Mouse (Mus musculus) cerebellum, adult 2 months (tissue): Measurements from ENCODE around the gene Moxd1. TPM values are rescaled to one million over a fixed set of nuclear protein-coding genes. Genes with fewer than 3 reads are reported as not detected.

Source experiments
- DNase-seq, 2 experiments: peaks; one replicate each; pipeline ENCODE4 v3.0.0; 2021
- H3K27ac ChIP-seq: fragments of 200-500 bp; 2 replicates; pipeline ENCODE4 v1.5.1; 2012; ENCODE audit warnings: low read length, control low read depth, inconsistent platforms; ENCODE audit not compliant: insufficient read depth
- H3K27me3 ChIP-seq: fragments of 200-500 bp; 2 replicates; pipeline ENCODE4 v1.6.1; 2012; ENCODE audit warnings: inconsistent platforms, mild to moderate bottlenecking, low read length, moderate library complexity; ENCODE audit not compliant: control insufficient read depth, insufficient read depth
- H3K4me1 ChIP-seq: fragments of 200-500 bp; 2 replicates; pipeline ENCODE4 v1.6.1; 2011; ENCODE audit warnings: low read length; ENCODE audit not compliant: control insufficient read depth, insufficient read depth
- H3K4me3 ChIP-seq: fragments of 200-500 bp; replicated peaks from 2 replicates; pipeline ENCODE3; 2011; ENCODE audit warnings: mild to moderate bottlenecking, low read depth, low read length, control low read depth; ENCODE audit not compliant: insufficient read depth
- CTCF ChIP-seq: fragments of 200-500 bp; IDR thresholded peaks from 2 replicates; pipeline ENCODE4 v1.5.1; 2011; ENCODE audit warnings: low read depth, mild to moderate bottlenecking, control low read depth, low read length, moderate library complexity, borderline replicate concordance; ENCODE audit not compliant: insufficient read depth
- POLR2A ChIP-seq: fragments of 200-500 bp; IDR thresholded peaks from 2 replicates; pipeline ENCODE4 v1.6.1; 2011; ENCODE audit warnings: low read length, control low read depth, borderline replicate concordance; ENCODE audit not compliant: insufficient read depth
- WGBS: fragments of 180-500 bp; shearing (Covaris S2); methylation state at CpG from one replicate; pipeline ENCODE4 v1.1.7; 2018; 5-methylcytosine and 5-hydroxymethylcytosine counted together
- polyA plus RNA-seq: library from polyadenylated mRNA; depleted of rRNA; stranded (reverse); fragments of >200 nt; gene quantifications from 2 replicates; pipeline ENCODE4 v1.2.3, GENCODE M21; 2012; rRNA removed

The Moxd1 gene
- 1.7 and 3.5 TPM in 2 replicates for polyA plus RNA-seq

DNA sequence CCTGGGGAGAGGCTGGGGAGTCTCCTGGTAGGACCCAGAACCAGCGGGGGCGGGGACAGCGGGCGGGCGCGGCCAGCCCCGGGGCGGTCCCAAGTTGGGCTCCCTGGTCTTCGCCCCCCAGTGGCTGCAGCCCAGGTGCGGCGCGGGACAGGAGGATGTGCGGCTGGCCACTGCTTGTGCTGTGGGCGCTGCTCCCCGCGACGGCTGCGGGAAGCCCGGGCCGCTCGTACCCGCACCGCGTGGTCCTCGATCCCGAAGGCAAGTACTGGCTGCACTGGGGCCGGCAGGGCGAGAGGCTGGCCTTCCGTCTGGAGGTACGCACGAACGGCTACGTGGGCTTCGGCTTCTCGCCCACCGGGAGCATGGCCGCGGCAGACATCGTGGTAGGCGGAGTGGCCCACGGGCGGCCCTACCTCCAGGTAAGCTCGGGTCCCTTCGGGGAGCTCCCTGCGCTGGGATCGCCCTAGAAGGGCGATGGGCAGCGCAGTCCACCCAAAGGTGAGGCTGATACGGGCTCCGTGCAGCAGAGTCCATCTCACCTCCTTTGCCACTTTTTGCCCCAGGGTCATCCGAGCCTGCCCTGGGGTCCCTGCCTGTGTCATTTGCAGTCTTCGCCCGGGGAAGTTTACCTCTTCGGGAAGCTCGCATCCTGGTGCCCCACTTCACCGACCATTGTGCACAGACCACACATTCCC, at the start of gene Moxd1:
Gene Moxd1, plus strand, starts transcription at position 69 of the 695 bp plus-strand sequence.
- DNase-seq, result no peak
- WGBS, result 6% methylated on average over 56 of the region's 56 CpGs
- Histone ChIP-seq H3K4me1 (no peaks in the 10 kb centered on the region), H3K4me3 (no peak within 1 kb of the TSS), H3K27me3 (no peaks in the 10 kb centered on the region; the same call in 1 of the 2 replicates), H3K27ac (no peak within 1 kb of the TSS)
- TF ChIP-seq POLR2A (no peak), CTCF (no peak)

DNA sequence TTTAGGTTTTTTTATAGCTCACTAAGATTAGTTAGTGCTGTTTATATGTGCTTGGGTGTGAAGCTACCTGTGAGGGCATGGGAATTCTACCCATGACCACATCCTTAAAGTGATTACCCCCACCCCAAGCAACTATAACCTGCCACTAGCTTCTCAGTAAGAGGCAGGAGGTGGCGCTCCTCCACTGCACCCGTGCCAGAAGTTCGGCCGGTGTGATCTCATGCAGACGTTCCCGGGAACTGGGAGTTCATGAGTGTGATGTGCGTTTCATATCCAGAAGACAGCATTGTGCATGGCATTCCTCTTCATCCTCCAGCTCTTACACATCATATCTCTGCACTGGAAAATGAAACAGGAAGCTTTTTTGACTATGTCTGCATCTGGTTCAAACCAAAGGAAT, 32.9 kb upstream of the Moxd1 start:
- no peak overlapping the region for H3K4me3 ChIP-seq
- no peaks in the 10 kb centered on the region for H3K27me3 ChIP-seq
- H3K4me1 ChIP-seq, result no peaks in the 10 kb centered on the region
- no peak overlapping the region for H3K27ac ChIP-seq
- WGBS, result 36% methylated on average over 7 of the region's 7 CpGs
- DNase-seq, result no peak
- TF ChIP-seq CTCF (no peak), POLR2A (no peak)

DNA sequence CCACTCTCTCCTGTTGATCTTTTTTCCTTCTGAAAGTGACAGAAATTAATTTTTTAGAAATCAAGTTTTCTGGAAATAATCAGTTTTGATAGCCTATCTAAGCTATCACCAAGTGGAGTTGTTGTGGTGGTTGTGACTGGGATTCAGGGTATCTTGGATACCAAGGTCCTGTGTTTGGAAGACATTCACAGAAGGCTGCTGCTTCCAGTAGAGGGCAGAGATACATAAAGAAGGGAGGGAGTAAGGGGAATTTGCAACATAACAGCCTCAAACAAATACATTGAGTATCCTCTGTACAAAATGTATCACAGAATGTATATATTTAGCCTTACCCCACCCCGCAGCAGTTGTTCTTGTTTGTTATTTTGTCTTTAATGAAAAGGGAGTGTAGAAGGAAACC, 31.3 kb upstream of the Moxd1 start:
- H3K27ac ChIP-seq, result no peak overlapping the region
- no peaks in the 10 kb centered on the region for H3K27me3 ChIP-seq
- no peak for DNase-seq
- TF ChIP-seq POLR2A (no peak), CTCF (no peak)
- 77% methylated on average over 1 of the region's 1 CpGs for WGBS
- H3K4me1 ChIP-seq, result no peaks in the 10 kb centered on the region
- no peak overlapping the region for H3K4me3 ChIP-seq

DNA sequence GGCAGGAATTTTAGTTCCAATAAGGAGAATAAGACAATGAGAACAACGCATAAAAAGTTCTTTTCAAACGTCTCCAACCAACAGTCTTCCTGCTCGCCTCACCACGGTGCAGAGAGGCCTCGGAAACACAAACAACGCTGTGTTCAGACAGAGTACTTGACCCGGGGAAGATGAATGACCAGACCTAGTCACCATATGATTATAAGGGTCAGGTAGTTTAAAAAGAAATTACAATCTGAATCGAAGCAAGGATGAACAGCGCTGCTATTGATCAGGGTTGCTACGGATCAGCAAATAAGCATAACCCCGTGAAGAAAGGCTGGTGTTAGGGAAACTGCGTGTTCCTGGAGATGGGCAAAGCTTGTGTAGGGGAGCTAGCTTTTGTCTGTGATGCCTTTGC, 24.0 kb upstream of the Moxd1 start:
- WGBS, result 26% methylated on average over 12 of the region's 12 CpGs
- Histone ChIP-seq H3K4me1 (no peaks in the 10 kb centered on the region), H3K4me3 (no peak overlapping the region), H3K27ac (no peak overlapping the region), H3K27me3 (no peaks in the 10 kb centered on the region)
- no peak for DNase-seq
- TF ChIP-seq POLR2A (no peak), CTCF (no peak)

DNA sequence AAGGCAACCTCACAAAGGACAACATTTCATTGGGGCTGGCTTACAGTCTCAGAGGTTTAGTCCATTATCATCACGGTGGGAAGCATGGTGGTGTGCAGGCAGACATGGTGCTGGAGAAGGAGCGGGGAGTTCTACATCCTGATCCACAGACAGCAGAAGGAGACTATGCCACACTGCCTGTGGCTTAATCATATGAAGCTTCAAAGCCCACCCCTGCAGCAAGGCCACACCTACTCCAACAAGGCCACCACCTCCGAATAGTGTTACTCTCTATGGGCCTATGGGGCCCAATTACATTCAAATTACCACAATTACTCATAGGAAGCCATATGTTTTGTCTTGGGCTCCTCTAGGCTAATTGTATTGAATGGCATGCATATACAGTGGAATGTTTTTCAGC, 23.2 kb upstream of the Moxd1 start:
- DNase-seq, result no peak
- H3K4me1 ChIP-seq, result no peaks in the 10 kb centered on the region
- WGBS, result 80% methylated on average over 3 of the region's 3 CpGs
- no peak overlapping the region for H3K27ac ChIP-seq
- TF ChIP-seq POLR2A (no peak), CTCF (no peak)
- no peaks in the 10 kb centered on the region for H3K27me3 ChIP-seq
- H3K4me3 ChIP-seq, result no peak overlapping the region

DNA sequence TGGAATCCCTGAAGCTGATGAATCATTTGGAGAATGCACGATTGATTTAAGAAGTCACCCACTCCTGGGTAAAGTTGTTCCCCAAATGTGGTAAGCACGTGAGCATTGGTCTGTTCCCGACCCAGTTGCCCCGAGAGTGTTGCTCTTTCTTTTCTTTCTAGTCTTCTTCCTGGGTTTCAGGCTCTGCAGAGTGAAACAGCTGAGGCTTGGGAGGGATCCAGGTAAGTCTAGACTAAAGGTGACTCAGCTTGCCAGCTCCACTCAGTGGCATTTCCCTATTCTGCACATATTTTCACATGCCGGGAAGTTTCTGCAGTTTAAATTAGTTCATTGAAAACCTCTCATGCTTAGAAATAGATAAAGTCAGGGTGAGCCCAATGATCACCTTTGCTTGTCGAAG, 13.2 kb upstream of the Moxd1 start:
- no peak overlapping the region for H3K27ac ChIP-seq
- DNase-seq, result no peak
- H3K27me3 ChIP-seq, result no peaks in the 10 kb centered on the region
- no peak overlapping the region for H3K4me3 ChIP-seq
- 87% methylated on average over 6 of the region's 6 CpGs for WGBS
- TF ChIP-seq POLR2A (no peak), CTCF (no peak)
- H3K4me1 ChIP-seq, result no peaks in the 10 kb centered on the region

DNA sequence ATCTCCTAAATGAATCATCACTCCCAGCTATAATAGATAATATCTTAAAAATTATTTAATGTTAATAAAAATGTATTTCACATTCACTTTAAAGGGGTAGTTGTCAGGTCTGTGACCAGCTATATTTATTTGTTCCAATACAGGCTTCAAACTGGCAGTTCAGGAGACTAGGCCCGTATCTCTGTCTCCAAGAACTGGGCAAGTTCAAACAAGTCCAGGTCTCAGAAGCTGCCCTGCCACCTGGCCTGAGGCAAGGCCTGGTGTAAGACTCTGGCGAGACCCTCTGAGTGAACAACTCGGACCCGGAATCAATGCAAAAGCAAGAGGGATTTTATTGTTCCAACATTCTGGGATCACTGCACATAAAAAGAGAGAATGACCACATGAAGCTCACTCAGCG, 10.0 kb upstream of the Moxd1 start:
- Histone ChIP-seq H3K27me3 (no peaks in the 10 kb centered on the region), H3K4me3 (no peak overlapping the region), H3K27ac (no peak overlapping the region), H3K4me1 (no peaks in the 10 kb centered on the region)
- no peak for DNase-seq
- TF ChIP-seq CTCF (no peak), POLR2A (no peak)
- WGBS, result 67% methylated on average over 5 of the region's 5 CpGs

DNA sequence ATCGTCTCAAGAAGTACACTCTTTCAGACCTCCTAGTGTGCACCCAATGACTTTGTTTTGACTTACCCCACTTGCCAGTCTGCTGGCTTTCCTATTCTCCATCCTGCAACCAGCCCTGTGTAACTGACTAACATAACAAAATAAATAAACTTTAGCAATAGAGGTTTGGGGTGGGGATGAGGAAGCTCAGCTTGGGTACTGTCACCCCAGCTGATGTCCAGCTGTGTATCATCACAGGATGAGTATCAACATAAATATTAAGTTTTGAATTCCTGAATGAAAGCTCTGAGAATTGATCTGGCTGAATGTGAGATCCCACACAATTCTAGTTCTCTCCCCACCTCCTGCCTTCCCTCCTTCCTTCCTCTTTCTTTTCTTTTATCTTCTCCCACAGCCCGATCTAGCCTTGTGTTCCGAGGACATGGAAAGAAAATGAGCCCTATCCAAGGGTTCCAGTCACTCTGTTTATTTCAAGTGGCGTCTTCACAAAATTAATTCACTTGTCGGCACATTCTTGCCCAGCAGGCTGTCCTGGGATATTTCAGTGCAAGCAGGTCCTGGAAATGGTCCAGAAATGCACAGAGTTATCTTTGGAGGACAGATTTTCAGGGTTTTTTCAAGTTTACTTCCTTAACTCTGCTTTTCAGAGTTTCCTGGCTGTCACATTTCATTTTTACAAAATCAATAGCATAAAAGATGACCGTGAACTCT, 5.6 kb upstream of the Moxd1 start:
- DNase-seq, result no peak
- WGBS, result 18% methylated on average over 6 of the region's 6 CpGs
- no peak overlapping the region for H3K27ac ChIP-seq
- TF ChIP-seq CTCF, result no peak
- no peak for TF ChIP-seq POLR2A
- no peaks in the 10 kb centered on the region for H3K4me1 ChIP-seq
- H3K4me3 ChIP-seq, result no peak overlapping the region
- no peaks in the 10 kb centered on the region; the same call in 1 of the 2 replicates for H3K27me3 ChIP-seq
